ENCODE assay signal across 8 mouse cellular contexts in genomic region chr11:99039782-99040181, GRCm38 (mm10). TPM values are rescaled to one million over a fixed set of nuclear protein-coding genes. Genes with fewer than 3 reads are reported as not detected.
A peak's percentile ranks its signal among the peaks of the same experiment; 100 is the strongest.
DNase-seq lines count a peak whose midpoint lies in the region; ATAC-seq lines count a peak whose summit lies in the region.

No protein-coding gene starts in this region.

- peak overlapping the region; percentile 97 for H3K4me3 ChIP-seq in limb, embryonic 12.5 days (replicated peaks)
- peak overlapping the region; percentile 57 for H3K4me3 ChIP-seq in midbrain, embryonic 14.5 days (replicated peaks; ENCODE audit: low read depth, low read length)

- H3K4me2 ChIP-seq in limb, embryonic 12.5 days, result peak overlapping the region; percentile 85
- peak overlapping the region; percentile 99 for H3K4me2 ChIP-seq in midbrain, embryonic 14.5 days (ENCODE audit: low read length)

- H3K27me3 ChIP-seq in limb, embryonic 12.5 days, result no peaks in the 10 kb centered on the region
- H3K27me3 ChIP-seq in midbrain, embryonic 14.5 days (ENCODE audit: control insufficient read depth, insufficient read depth, low read length), result no peaks in the 10 kb centered on the region

- H3K27ac ChIP-seq in limb, embryonic 12.5 days, result peak overlapping the region; percentile 98
- H3K27ac ChIP-seq in midbrain, embryonic 14.5 days (replicated peaks; ENCODE audit: low read depth, low read length), result peak overlapping the region; percentile 70

- DNase-seq in urinary bladder, postnatal 14 days (ENCODE audit: low spot score), result peak; percentile 82
- DNase-seq in urinary bladder, postnatal 10 days (ENCODE audit: low spot score), result no peak
- peak; percentile 91 for DNase-seq in embryo, embryonic 9.5 days (ENCODE audit: extremely low spot score)
- peak; percentile 87 to 92 for DNase-seq in heart, adult 18-20 months
- DNase-seq in kidney, adult 18-20 months, result peak; percentile 88
- DNase-seq in midbrain, embryonic 14.5 days, result peak; percentile 94
- DNase-seq in spleen, adult 12 weeks (ENCODE audit: low spot score), result peak; percentile 50

- H3K9me3 ChIP-seq in limb, embryonic 12.5 days, result no peaks in the 10 kb centered on the region
- H3K9me3 ChIP-seq in midbrain, embryonic 14.5 days (ENCODE audit: control insufficient read depth, low read length), result no peaks in the 10 kb centered on the region

- peaks cover 13% of the 10 kb centered on the region for H3K36me3 ChIP-seq in limb, embryonic 12.5 days
- H3K36me3 ChIP-seq in midbrain, embryonic 14.5 days (ENCODE audit: control insufficient read depth, insufficient read depth, low read length), result no peaks in the 10 kb centered on the region

- ATAC-seq in limb, embryonic 12.5 days (ENCODE audit: insufficient number of reproducible peaks, insufficient read depth, low FRiP score, low TSS enrichment, low read depth), result peak; percentile 57
- ATAC-seq in midbrain, embryonic 14.5 days (ENCODE audit: low FRiP score, low TSS enrichment), result peak; percentile 82

- H3K9ac ChIP-seq in limb, embryonic 12.5 days (replicated peaks), result peak overlapping the region; percentile 98
- H3K9ac ChIP-seq in midbrain, embryonic 14.5 days (replicated peaks; ENCODE audit: low read length), result peak overlapping the region; percentile 77

- peaks cover 26% of the 10 kb centered on the region for H3K4me1 ChIP-seq in limb, embryonic 12.5 days (replicated peaks)
- peaks cover 15% of the 10 kb centered on the region for H3K4me1 ChIP-seq in midbrain, embryonic 14.5 days (ENCODE audit: control insufficient read depth, insufficient read depth, low read length)

- under 1% methylated on average over 15 of the region's 15 CpGs for WGBS in limb, embryonic 12.5 days
- under 1% methylated on average over 15 of the region's 15 CpGs for WGBS in midbrain, embryonic 14.5 days

RNA-seq across cellular contexts. Expression of gene Igfbp4, which starts 1.3 kb away (rescaled TPM):
- total RNA-seq in heart, adult 18-20 months (2021), result 10 to 100 TPM; 82.2 to 94.0 TPM
- polyA plus RNA-seq in limb, embryonic 12.5 days (2016; fragmentation: Nextera tagmentation; extraction: Ambion mirVana), result 1,037 and 1,115 TPM in 2 replicates
- 55.0 and 111 TPM in 2 replicates for polyA plus RNA-seq in midbrain, embryonic 14.5 days (2014; fragmentation: Nextera tagmentation; extraction: Ambion mirVana)

RNA-seq across cellular contexts. Expression of gene Top2a, which starts 15.8 kb away (rescaled TPM):
- 1 to 10 TPM; 1.5 to 1.8 TPM for total RNA-seq in heart, adult 18-20 months (2021)
- polyA plus RNA-seq in limb, embryonic 12.5 days (2016; fragmentation: Nextera tagmentation; extraction: Ambion mirVana), result 347 and 362 TPM in 2 replicates
- polyA plus RNA-seq in midbrain, embryonic 14.5 days (2014; fragmentation: Nextera tagmentation; extraction: Ambion mirVana), result 24.9 and 67.9 TPM in 2 replicates

RNA-seq across cellular contexts. Expression of gene Tns4, which starts 49.3 kb away (rescaled TPM):
- total RNA-seq in heart, adult 18-20 months (2021), result under 1 TPM; 0.07 to 0.18 TPM
- polyA plus RNA-seq in limb, embryonic 12.5 days (2016; fragmentation: Nextera tagmentation; extraction: Ambion mirVana), result 0.65 and 0.73 TPM in 2 replicates
- polyA plus RNA-seq in midbrain, embryonic 14.5 days (2014; fragmentation: Nextera tagmentation; extraction: Ambion mirVana), result 0.22 TPM in 1 of 2 replicates, not detected in the other

RNA-seq across cellular contexts. Expression of gene Gjd3, which starts 57.0 kb away (rescaled TPM):
- total RNA-seq in heart, adult 18-20 months (2021), result under 1 TPM; 0.36 to 0.45 TPM
- 0.51 TPM in 1 of 2 replicates, not detected in the other for polyA plus RNA-seq in limb, embryonic 12.5 days (2016; fragmentation: Nextera tagmentation; extraction: Ambion mirVana)
- polyA plus RNA-seq in midbrain, embryonic 14.5 days (2014; fragmentation: Nextera tagmentation; extraction: Ambion mirVana), result 0.70 and 2.0 TPM in 2 replicates
